Mouse (Mus musculus): ENCODE measurements around the gene Spic. TPM values are rescaled to one million over a fixed set of nuclear protein-coding genes. Genes with fewer than 3 reads are reported as not detected.

Spic gene
- polyA plus RNA-seq, 1 experiment: 12.4 TPM

DNA sequence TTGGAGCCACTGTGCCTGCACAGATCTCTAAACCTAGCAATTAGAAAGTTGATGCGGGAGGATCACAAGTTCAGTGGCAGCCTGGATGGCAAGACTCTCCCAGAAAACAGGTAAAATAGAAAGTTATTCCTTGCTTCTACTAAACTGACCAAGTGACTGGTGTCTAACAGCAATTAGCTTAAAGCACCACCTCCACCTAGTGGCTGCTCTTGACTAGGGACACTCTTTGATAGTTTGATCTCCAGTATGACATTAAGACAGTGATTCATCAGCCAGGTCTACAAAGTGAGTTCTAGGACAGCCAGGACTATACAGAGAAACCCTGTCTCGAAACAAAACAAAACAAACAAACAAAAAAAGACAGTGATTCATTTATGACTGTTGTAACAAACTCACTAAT lies 40.5 kb upstream of the Spic start:
- H3K4me3 ChIP-seq (ENCODE audit: extremely low read depth, insufficient read depth, insufficient read length): no peak overlapping the region
- peaks cover 1% of the 10 kb centered on the region; the same call in 1 of the 2 replicates for H3K4me1 ChIP-seq (ENCODE audit: control insufficient read depth, insufficient read depth, insufficient read length)
- TF ChIP-seq CTCF (IDR thresholded peaks at IDR 0.05; ENCODE audit: extremely low read depth, insufficient read depth, insufficient read length, insufficient replicate concordance): peak; percentile 10; the same call in 1 of the 2 replicates
- no peak for TF ChIP-seq POLR2A (IDR thresholded peaks at IDR 0.05; ENCODE audit: low read depth, low read length)
- 61% methylated on average over 2 of the region's 2 CpGs for WGBS
- no peaks in the 10 kb centered on the region for H3K27me3 ChIP-seq (ENCODE audit: control insufficient read depth, insufficient read depth, low read length)
- no peak overlapping the region for H3K27ac ChIP-seq (ENCODE audit: insufficient read depth, low read length)
- H3K36me3 ChIP-seq (ENCODE audit: control insufficient read depth, insufficient read depth, low read length): no peaks in the 10 kb centered on the region
- peak in 1 of 2 experiments; percentile 41 for DNase-seq (ENCODE audit: low read depth in 1 of 2, low spot score in 2 of 2)

GRCm38 (mm10) chr10:88719618-88720017 lies 34.8 kb upstream of the Spic start:
- no peaks in the 10 kb centered on the region for H3K36me3 ChIP-seq (ENCODE audit: control insufficient read depth, insufficient read depth, low read length)
- H3K4me3 ChIP-seq (ENCODE audit: extremely low read depth, insufficient read depth, insufficient read length): no peak overlapping the region; the same call in 1 of the 2 replicates
- no peak overlapping the region for H3K27ac ChIP-seq (ENCODE audit: insufficient read depth, low read length)
- 60% methylated on average over 1 of the region's 1 CpGs for WGBS
- no peaks in the 10 kb centered on the region for H3K4me1 ChIP-seq (ENCODE audit: control insufficient read depth, insufficient read depth, insufficient read length)
- no peak for TF ChIP-seq POLR2A (IDR thresholded peaks at IDR 0.05; ENCODE audit: low read depth, low read length)
- TF ChIP-seq CTCF (IDR thresholded peaks at IDR 0.05; ENCODE audit: extremely low read depth, insufficient read depth, insufficient read length, insufficient replicate concordance): no peak
- no peaks in the 10 kb centered on the region for H3K27me3 ChIP-seq (ENCODE audit: control insufficient read depth, insufficient read depth, low read length)
- no peak for DNase-seq (ENCODE audit: low read depth in 1 of 2, low spot score in 2 of 2)

DNA sequence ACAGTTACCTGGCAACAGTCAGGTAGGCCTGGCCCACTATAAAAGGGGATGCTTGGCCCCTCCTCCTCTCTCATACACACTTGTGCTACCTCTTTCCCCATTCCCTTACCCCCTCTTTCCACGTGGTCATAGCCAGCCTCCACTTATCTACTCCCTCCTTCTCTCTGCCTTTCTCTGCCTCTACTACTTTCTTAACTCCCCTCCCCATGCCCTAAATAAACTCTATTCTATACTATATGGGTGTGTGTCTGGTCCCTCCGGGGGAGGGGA lies 32.9 kb upstream of the Spic start:
- Histone ChIP-seq H3K4me3 (ENCODE audit: extremely low read depth, insufficient read depth, insufficient read length) (no peak overlapping the region), H3K27ac (ENCODE audit: insufficient read depth, low read length) (no peak overlapping the region), H3K4me1 (ENCODE audit: control insufficient read depth, insufficient read depth, insufficient read length) (no peaks in the 10 kb centered on the region), H3K36me3 (ENCODE audit: control insufficient read depth, insufficient read depth, low read length) (no peaks in the 10 kb centered on the region), H3K27me3 (ENCODE audit: control insufficient read depth, insufficient read depth, low read length) (no peaks in the 10 kb centered on the region)
- TF ChIP-seq POLR2A (IDR thresholded peaks at IDR 0.05; ENCODE audit: low read depth, low read length) (no peak), CTCF (IDR thresholded peaks at IDR 0.05; ENCODE audit: extremely low read depth, insufficient read depth, insufficient read length, insufficient replicate concordance) (no peak)
- DNase-seq (ENCODE audit: low read depth in 1 of 2, low spot score in 2 of 2): no peak
- 73% methylated on average over 2 of the region's 2 CpGs for WGBS

DNA sequence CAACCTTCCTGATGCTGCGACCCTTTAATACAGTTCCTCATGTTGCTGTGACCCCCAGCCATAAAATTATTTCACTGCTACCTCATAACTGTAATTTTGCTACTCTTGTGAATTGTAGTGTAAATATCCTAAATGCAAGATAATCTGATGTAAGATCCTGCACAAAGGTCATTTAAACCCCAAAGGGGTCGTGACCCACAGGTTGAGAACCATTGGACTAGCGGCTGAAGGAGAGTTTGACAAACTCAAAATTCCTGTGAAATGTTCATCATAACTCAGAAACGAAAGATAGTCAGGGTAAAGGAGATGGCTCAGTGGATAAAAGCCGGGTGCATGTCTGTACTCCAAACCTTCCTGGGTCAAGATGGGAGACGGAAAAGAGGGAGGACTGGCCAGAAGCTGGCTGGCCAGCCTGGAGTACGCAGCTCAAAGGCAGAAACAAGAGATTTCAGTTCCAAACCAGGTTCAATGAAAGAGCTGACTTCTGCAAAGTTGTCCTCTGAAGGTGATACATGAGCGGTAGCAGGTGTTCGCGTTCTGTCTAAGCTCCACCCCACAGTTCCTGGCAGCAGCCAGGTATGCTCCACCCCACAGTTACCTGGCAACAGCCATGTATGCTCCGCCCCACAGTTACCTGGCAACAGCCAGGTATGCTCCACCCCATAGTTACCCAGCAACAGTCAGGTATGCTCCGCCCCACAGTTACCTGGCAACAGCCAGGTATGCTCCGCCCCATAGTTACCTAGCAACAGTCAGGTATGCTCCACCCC lies 32.4 kb upstream of the Spic start:
- TF ChIP-seq POLR2A (IDR thresholded peaks at IDR 0.05; ENCODE audit: low read depth, low read length) (no peak), CTCF (IDR thresholded peaks at IDR 0.05; ENCODE audit: extremely low read depth, insufficient read depth, insufficient read length, insufficient replicate concordance) (no peak)
- Histone ChIP-seq H3K27me3 (ENCODE audit: control insufficient read depth, insufficient read depth, low read length) (no peaks in the 10 kb centered on the region), H3K4me1 (ENCODE audit: control insufficient read depth, insufficient read depth, insufficient read length) (no peaks in the 10 kb centered on the region), H3K27ac (ENCODE audit: insufficient read depth, low read length) (no peak overlapping the region), H3K4me3 (ENCODE audit: extremely low read depth, insufficient read depth, insufficient read length) (no peak overlapping the region), H3K36me3 (ENCODE audit: control insufficient read depth, insufficient read depth, low read length) (no peaks in the 10 kb centered on the region)
- 87% methylated on average over 13 of the region's 13 CpGs for WGBS
- no peak for DNase-seq (ENCODE audit: low read depth in 1 of 2, low spot score in 2 of 2)

DNA sequence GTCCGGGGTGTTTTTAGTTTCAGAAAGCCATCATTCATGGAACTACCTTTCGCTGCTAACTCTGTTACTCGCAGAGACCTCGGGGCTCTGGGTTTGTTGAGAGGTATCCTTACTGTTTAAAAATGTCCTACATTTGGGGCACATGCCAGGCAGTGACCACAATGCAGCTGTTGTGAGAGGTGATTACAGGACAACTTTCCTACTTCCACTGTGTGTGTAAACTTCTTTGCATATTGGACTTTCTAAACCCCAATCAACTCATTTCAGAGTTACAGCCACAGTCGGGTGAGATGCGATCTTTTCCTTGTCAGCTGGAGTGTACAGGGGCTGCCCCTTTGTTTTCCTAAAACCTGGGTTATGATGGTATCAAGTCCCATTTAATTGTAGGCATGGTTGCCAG lies 30.8 kb upstream of the Spic start:
- Histone ChIP-seq H3K36me3 (ENCODE audit: control insufficient read depth, insufficient read depth, low read length) (no peaks in the 10 kb centered on the region), H3K4me3 (ENCODE audit: extremely low read depth, insufficient read depth, insufficient read length) (no peak overlapping the region), H3K27ac (ENCODE audit: insufficient read depth, low read length) (no peak overlapping the region), H3K4me1 (ENCODE audit: control insufficient read depth, insufficient read depth, insufficient read length) (no peaks in the 10 kb centered on the region), H3K27me3 (ENCODE audit: control insufficient read depth, insufficient read depth, low read length) (no peaks in the 10 kb centered on the region)
- no peak for TF ChIP-seq CTCF (IDR thresholded peaks at IDR 0.05; ENCODE audit: extremely low read depth, insufficient read depth, insufficient read length, insufficient replicate concordance)
- 83% methylated on average over 6 of the region's 6 CpGs for WGBS
- DNase-seq (ENCODE audit: low read depth in 1 of 2, low spot score in 2 of 2): no peak

- Histone ChIP-seq H3K27ac (ENCODE audit: insufficient read depth, low read length) (no peak overlapping the region), H3K27me3 (ENCODE audit: control insufficient read depth, insufficient read depth, low read length) (no peaks in the 10 kb centered on the region), H3K4me3 (ENCODE audit: extremely low read depth, insufficient read depth, insufficient read length) (no peak overlapping the region), H3K4me1 (ENCODE audit: control insufficient read depth, insufficient read depth, insufficient read length) (no peaks in the 10 kb centered on the region), H3K36me3 (ENCODE audit: control insufficient read depth, insufficient read depth, low read length) (no peaks in the 10 kb centered on the region)
- no peak for DNase-seq (ENCODE audit: low read depth in 1 of 2, low spot score in 2 of 2)
- WGBS: 84% methylated on average over 4 of the region's 4 CpGs
- TF ChIP-seq CTCF (IDR thresholded peaks at IDR 0.05; ENCODE audit: extremely low read depth, insufficient read depth, insufficient read length, insufficient replicate concordance) (no peak), POLR2A (IDR thresholded peaks at IDR 0.05; ENCODE audit: low read depth, low read length) (no peak)
These were observed 29.9 kb upstream of the Spic start for GRCm38 (mm10) chr10:88714744-88715143.

- TF ChIP-seq POLR2A (IDR thresholded peaks at IDR 0.05; ENCODE audit: low read depth, low read length) (no peak), CTCF (IDR thresholded peaks at IDR 0.05; ENCODE audit: extremely low read depth, insufficient read depth, insufficient read length, insufficient replicate concordance) (no peak)
- no peaks in the 10 kb centered on the region for H3K27me3 ChIP-seq (ENCODE audit: control insufficient read depth, insufficient read depth, low read length)
- no peak overlapping the region for H3K4me3 ChIP-seq (ENCODE audit: extremely low read depth, insufficient read depth, insufficient read length)
- no peak overlapping the region for H3K27ac ChIP-seq (ENCODE audit: insufficient read depth, low read length)
- 5% methylated on average over 6 of the region's 6 CpGs for WGBS
- DNase-seq (ENCODE audit: low read depth in 1 of 2, low spot score in 2 of 2): no peak
- H3K4me1 ChIP-seq (ENCODE audit: control insufficient read depth, insufficient read depth, insufficient read length): no peaks in the 10 kb centered on the region
- H3K36me3 ChIP-seq (ENCODE audit: control insufficient read depth, insufficient read depth, low read length): no peaks in the 10 kb centered on the region
These were observed 27.5 kb upstream of the Spic start for GRCm38 (mm10) chr10:88712359-88712758.

All from spleen, adult 2 months (tissue).